Mouse (Mus musculus): ENCODE measurements around the gene Bahcc1.

GRCm38 (mm10) chr11:120216540-120217324 lies 16.0 kb upstream of the Bahcc1 start:
- TF ChIP-seq CTCF (conservative IDR thresholded peaks at IDR 0.05; ENCODE audit: low read length) (no peak), NANOG (IDR thresholded peaks at IDR 0.05; ENCODE audit: borderline replicate concordance, low read length) (no peak), POU5F1 (IDR thresholded peaks at IDR 0.05; ENCODE audit: borderline replicate concordance, low read length) (no peak)

Data from E14TG2a.4 (cell line).